Mouse (Mus musculus): ENCODE results near the gene Gm44596. TPM values are rescaled to one million over a fixed set of nuclear protein-coding genes. Genes with fewer than 3 reads are reported as not detected.

The Gm44596 gene
- polyA plus RNA-seq, 1 experiment from 2014 or later = not detected

- Histone ChIP-seq H3K27ac (replicated peaks) (no peak overlapping the region), H3K9ac (replicated peaks) (peak overlapping the region; percentile 98), H3K36me3 (peaks cover 45% of the 10 kb centered on the region), H3K4me1 (peaks cover 17% of the 10 kb centered on the region), H3K27me3 (no peaks in the 10 kb centered on the region), H3K9me3 (no peaks in the 10 kb centered on the region), H3K4me2 (replicated peaks) (peak overlapping the region; percentile 46), H3K4me3 (peak overlapping the region; percentile 98)
- 83% methylated on average over 8 of the region's 8 CpGs for WGBS
- ATAC-seq (replicated peaks) = no peak
These were observed 61.2 kb downstream of the Gm44596 start for GRCm38 (mm10) chr6:128436356-128437005.

GRCm38 (mm10) chr6:128437288-128437687 is 62.0 kb downstream of the Gm44596 start:
- no peaks in the 10 kb centered on the region for H3K9me3 ChIP-seq
- H3K36me3 ChIP-seq = peaks cover 37% of the 10 kb centered on the region
- peak overlapping the region; percentile 94 for H3K27ac ChIP-seq (replicated peaks)
- ATAC-seq (replicated peaks) = 0 out of 2 replicates have a peak, but pooled peaks have one; percentile 1
- 3% methylated on average over 10 of the region's 10 CpGs for WGBS
- H3K27me3 ChIP-seq = no peaks in the 10 kb centered on the region
- peak overlapping the region; percentile 46 for H3K4me2 ChIP-seq (replicated peaks)
- peaks cover 17% of the 10 kb centered on the region for H3K4me1 ChIP-seq
- H3K4me3 ChIP-seq = peak overlapping the region; percentile 98
- peak overlapping the region; percentile 98 for H3K9ac ChIP-seq (replicated peaks)

GRCm38 (mm10) chr6:128437731-128438316 is 62.5 kb downstream of the Gm44596 start:
- Histone ChIP-seq H3K4me3 (peak overlapping the region; percentile 98), H3K9ac (replicated peaks) (peak overlapping the region; percentile 98), H3K27ac (replicated peaks) (peak overlapping the region; percentile 94), H3K9me3 (no peaks in the 10 kb centered on the region), H3K27me3 (no peaks in the 10 kb centered on the region), H3K36me3 (peaks cover 32% of the 10 kb centered on the region), H3K4me1 (peaks cover 17% of the 10 kb centered on the region), H3K4me2 (replicated peaks) (peak overlapping the region; percentile 46)
- peak; percentile 74 for ATAC-seq (replicated peaks)
- WGBS = under 1% methylated on average over 52 of the region's 52 CpGs

- Histone ChIP-seq H3K36me3 (peaks cover 26% of the 10 kb centered on the region), H3K9me3 (no peaks in the 10 kb centered on the region), H3K4me2 (replicated peaks) (peak within 1 kb of the TSS; percentile 46), H3K4me3 (peak within 1 kb of the TSS; percentile 98), H3K9ac (replicated peaks) (peak within 1 kb of the TSS; percentile 98), H3K4me1 (peaks cover 17% of the 10 kb centered on the region), H3K27ac (replicated peaks) (peak within 1 kb of the TSS; percentile 94), H3K27me3 (no peaks in the 10 kb centered on the region)
- ATAC-seq (replicated peaks) = peak; percentile 94
- whole genome bisulfite sequencing = under 1% methylated on average over 67 of the region's 67 CpGs
These were observed 63.1 kb downstream of the Gm44596 start, which contains the start of gene Fkbp4 for GRCm38 (mm10) chr6:128438317-128438870. Gene Fkbp4 (minus strand): TSS chr6:128438677.

- peak overlapping the region; percentile 98 for H3K4me3 ChIP-seq
- H3K4me1 ChIP-seq = peaks cover 17% of the 10 kb centered on the region
- H3K9me3 ChIP-seq = no peaks in the 10 kb centered on the region
- peak overlapping the region; percentile 46 for H3K4me2 ChIP-seq (replicated peaks)
- H3K27ac ChIP-seq (replicated peaks) = peak overlapping the region; percentile 20; the same call in 1 of the 2 replicates
- no peaks in the 10 kb centered on the region for H3K27me3 ChIP-seq
- peaks cover 21% of the 10 kb centered on the region for H3K36me3 ChIP-seq
- H3K9ac ChIP-seq (replicated peaks) = peak overlapping the region; percentile 39; the same call in 1 of the 2 replicates
- ATAC-seq (replicated peaks) = peak; percentile 57
- WGBS = 30% methylated on average over 18 of the region's 18 CpGs
These were observed 63.6 kb downstream of the Gm44596 start for GRCm38 (mm10) chr6:128438871-128439341.

GRCm38 (mm10) chr6:128440238-128440637 is 64.9 kb downstream of the Gm44596 start:
- H3K9ac ChIP-seq (replicated peaks) = no peak overlapping the region
- 92% methylated on average over 2 of the region's 2 CpGs for WGBS

GRCm38 (mm10) chr6:128445761-128446535 is 70.6 kb downstream of the Gm44596 start:
- H3K9ac ChIP-seq (replicated peaks) = no peak overlapping the region
- H3K36me3 ChIP-seq = no peaks in the 10 kb centered on the region
- 12% methylated on average over 14 of the region's 14 CpGs for WGBS
- H3K4me3 ChIP-seq = no peak overlapping the region
- H3K4me2 ChIP-seq (replicated peaks) = peak overlapping the region; percentile 24; the same call in 1 of the 2 replicates
- ATAC-seq (replicated peaks) = peak; percentile 79
- no peak overlapping the region for H3K27ac ChIP-seq (replicated peaks)
- H3K4me1 ChIP-seq = peaks cover 6% of the 10 kb centered on the region; the same call in 1 of the 2 replicates
- H3K9me3 ChIP-seq = no peaks in the 10 kb centered on the region
- H3K27me3 ChIP-seq = no peaks in the 10 kb centered on the region

More at GRCm38 (mm10) chr6:128440238-128440637, 64.9 kb downstream of the Gm44596 start:
- Histone ChIP-seq H3K27ac (replicated peaks) (no peak overlapping the region), H3K36me3 (peaks cover 8% of the 10 kb centered on the region), H3K4me3 (no peak overlapping the region), H3K4me2 (replicated peaks) (no peak overlapping the region), H3K4me1 (peaks cover 17% of the 10 kb centered on the region), H3K27me3 (no peaks in the 10 kb centered on the region), H3K9me3 (no peaks in the 10 kb centered on the region)
- no peak for ATAC-seq (replicated peaks)

- Histone ChIP-seq H3K4me2 (replicated peaks) (no peak overlapping the region), H3K4me1 (peaks cover 6% of the 10 kb centered on the region; the same call in 1 of the 2 replicates), H3K36me3 (no peaks in the 10 kb centered on the region), H3K9ac (replicated peaks) (no peak overlapping the region), H3K27me3 (no peaks in the 10 kb centered on the region), H3K4me3 (no peak overlapping the region), H3K9me3 (no peaks in the 10 kb centered on the region), H3K27ac (replicated peaks) (no peak overlapping the region)
- no peak for ATAC-seq (replicated peaks)
- WGBS = 96% methylated on average over 5 of the region's 5 CpGs
These were observed 71.8 kb downstream of the Gm44596 start for GRCm38 (mm10) chr6:128447063-128447462.

GRCm38 (mm10) chr6:128455835-128456605 is 80.7 kb downstream of the Gm44596 start:
- no peaks in the 10 kb centered on the region for H3K4me1 ChIP-seq
- H3K9ac ChIP-seq (replicated peaks) = no peak overlapping the region
- H3K27ac ChIP-seq (replicated peaks) = no peak overlapping the region
- H3K36me3 ChIP-seq = no peaks in the 10 kb centered on the region
- H3K9me3 ChIP-seq = no peaks in the 10 kb centered on the region
- no peak overlapping the region for H3K4me2 ChIP-seq (replicated peaks)
- no peak for ATAC-seq (replicated peaks)
- H3K4me3 ChIP-seq = no peak overlapping the region
- H3K27me3 ChIP-seq = no peaks in the 10 kb centered on the region
- WGBS = 74% methylated on average over 12 of the region's 12 CpGs
